Mouse (Mus musculus) kidney, adult 2 months (tissue): ENCODE results near the gene Slc28a1. TPM values are rescaled to one million over a fixed set of nuclear protein-coding genes. Genes with fewer than 3 reads are reported as not detected.
"Not testable (repeated sequence)": the region's sequence is repeated elsewhere in the genome, so short reads cannot be mapped to it uniquely, and the experiment has no call there.

ENCODE experiments used
- DNase-seq: peaks from one replicate; pipeline ENCODE4 v3.0.0; 2021
- H3K27ac ChIP-seq: fragments of 200-500 bp; 2 replicates; pipeline ENCODE4 v1.5.1; 2012; ENCODE audit warnings: low read depth, low read length, control low read depth, inconsistent platforms; ENCODE audit not compliant: insufficient read depth
- H3K27me3 ChIP-seq: fragments of 200-500 bp; replicated peaks from 2 replicates; pipeline ENCODE4 v1.6.1; 2012; ENCODE audit warnings: mild to moderate bottlenecking, moderate library complexity, low read length, inconsistent platforms; ENCODE audit not compliant: control insufficient read depth, insufficient read depth
- H3K36me3 ChIP-seq: fragments of 200-500 bp; 2 replicates; pipeline ENCODE4 v1.6.1; 2012; ENCODE audit warnings: mild to moderate bottlenecking, moderate library complexity, low read length, inconsistent platforms; ENCODE audit not compliant: control insufficient read depth, insufficient read depth
- H3K4me1 ChIP-seq: fragments of 200-500 bp; 2 replicates; pipeline ENCODE4 v1.6.1; 2011; ENCODE audit warnings: low read length; ENCODE audit not compliant: control insufficient read depth, insufficient read depth
- H3K4me3 ChIP-seq: fragments of 200-500 bp; 2 replicates; pipeline ENCODE4 v1.5.1; 2011; ENCODE audit warnings: mild to moderate bottlenecking, low read depth, low read length, control low read depth; ENCODE audit not compliant: insufficient read depth
- CTCF ChIP-seq: fragments of 200-500 bp; conservative IDR thresholded peaks from 2 replicates; pipeline ENCODE4 v1.5.1; 2011; ENCODE audit warnings: low read depth, mild to moderate bottlenecking, control low read depth, low read length, moderate library complexity, mixed read lengths; ENCODE audit not compliant: insufficient read depth, insufficient read length
- POLR2A ChIP-seq: fragments of 200-500 bp; IDR thresholded peaks from one replicate; pipeline ENCODE4 v1.6.1; 2011; ENCODE audit warnings: low read depth, low read length, control low read depth
- WGBS: fragments of 180-500 bp; shearing (Covaris S2); methylation state at CpG from one replicate; pipeline ENCODE4 v1.1.7; 2018; 5-methylcytosine and 5-hydroxymethylcytosine counted together
- polyA plus RNA-seq: library from polyadenylated mRNA; depleted of rRNA; stranded (reverse); fragments of >200 nt; gene quantifications from 2 replicates; pipeline ENCODE4 v1.2.3, GENCODE M21; 2012

The Slc28a1 gene
- polyA plus RNA-seq, 1 experiment = 18.8 TPM

DNA sequence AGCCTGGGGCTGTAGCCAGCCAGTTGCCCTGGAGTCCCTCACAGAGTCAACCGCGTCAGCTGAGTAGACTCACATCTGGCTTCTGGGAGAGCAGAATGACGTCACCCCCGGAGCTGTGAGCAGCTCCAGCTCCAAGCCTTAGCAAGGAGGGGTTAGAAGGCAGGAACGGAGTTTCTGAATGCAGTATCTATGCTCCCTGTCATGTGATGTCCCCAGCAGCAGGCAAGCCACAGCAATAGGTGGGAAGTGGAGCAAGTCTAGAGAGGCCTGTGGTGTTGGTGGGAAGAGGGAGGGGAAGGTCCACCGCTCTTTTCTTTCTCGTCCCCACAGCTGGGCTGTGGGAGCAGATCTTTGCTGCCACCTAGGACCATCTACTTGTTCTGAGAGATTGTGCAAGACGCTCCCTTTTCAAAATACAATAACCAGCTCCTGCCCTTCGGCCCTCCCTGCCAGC is 20.0 kb downstream of the Slc28a1 start:
- no peaks in the 10 kb centered on the region for H3K27me3 ChIP-seq
- peak; percentile 81 for DNase-seq
- 6% methylated on average over 9 of the region's 9 CpGs for WGBS
- TF ChIP-seq CTCF (peak; percentile 43), POLR2A (no peak)
- no peak overlapping the region for H3K4me3 ChIP-seq
- H3K27ac ChIP-seq = no peak overlapping the region; the same call in 1 of the 2 replicates
- no peaks in the 10 kb centered on the region for H3K36me3 ChIP-seq
- H3K4me1 ChIP-seq = peaks cover 22% of the 10 kb centered on the region

DNA sequence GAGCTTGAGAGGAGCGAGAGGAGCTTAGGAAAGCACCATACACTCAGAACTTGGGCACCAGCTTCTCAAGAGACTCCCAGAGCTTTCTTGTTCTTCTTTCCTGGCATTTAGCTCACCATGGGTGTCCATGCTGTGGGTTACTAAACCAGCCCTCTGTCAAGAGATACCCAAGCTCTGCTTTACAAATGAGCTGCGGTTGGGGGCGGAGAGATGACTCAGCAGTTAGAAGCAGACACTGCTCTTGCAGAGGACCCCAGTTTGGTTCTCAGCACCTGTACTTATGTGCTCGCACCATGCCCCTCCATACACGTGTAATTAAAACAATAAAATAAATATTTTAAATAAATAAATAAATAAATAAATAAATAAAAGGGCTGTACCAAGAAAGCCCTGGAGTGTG is 22.7 kb downstream of the Slc28a1 start:
- WGBS = 95% methylated on average over 5 of the region's 5 CpGs
- no peak overlapping the region for H3K4me3 ChIP-seq
- no peak overlapping the region for H3K27ac ChIP-seq
- no peaks in the 10 kb centered on the region for H3K36me3 ChIP-seq
- DNase-seq = no peak
- H3K27me3 ChIP-seq = no peaks in the 10 kb centered on the region
- peaks cover 26% of the 10 kb centered on the region for H3K4me1 ChIP-seq
- no peak for TF ChIP-seq CTCF
- no peak for TF ChIP-seq POLR2A

DNA sequence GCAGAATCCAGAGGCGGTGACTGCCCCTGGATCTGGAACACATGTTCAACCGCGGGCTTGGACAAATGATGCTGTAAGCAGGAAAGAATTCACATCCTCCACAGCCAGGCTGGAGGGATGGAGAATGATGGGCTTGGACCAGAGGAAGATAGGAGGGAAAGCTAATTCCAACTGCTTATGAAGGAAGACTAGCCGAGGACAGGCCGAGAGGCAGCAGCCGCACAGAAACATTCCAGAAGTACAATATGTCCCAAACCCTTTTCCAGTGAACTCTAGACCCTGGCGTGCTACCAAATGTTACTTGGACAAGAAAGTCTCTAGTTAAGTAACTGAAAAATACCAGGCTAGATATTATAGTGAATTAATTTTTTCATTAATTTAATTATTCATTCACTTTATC is 24.5 kb downstream of the Slc28a1 start:
- WGBS = 47% methylated on average over 7 of the region's 7 CpGs
- peak; percentile 94 for DNase-seq
- Histone ChIP-seq H3K27ac (peak overlapping the region; percentile 80), H3K27me3 (no peaks in the 10 kb centered on the region), H3K4me1 (peaks cover 26% of the 10 kb centered on the region), H3K36me3 (no peaks in the 10 kb centered on the region), H3K4me3 (no peak overlapping the region)
- TF ChIP-seq CTCF (no peak), POLR2A (no peak)

DNA sequence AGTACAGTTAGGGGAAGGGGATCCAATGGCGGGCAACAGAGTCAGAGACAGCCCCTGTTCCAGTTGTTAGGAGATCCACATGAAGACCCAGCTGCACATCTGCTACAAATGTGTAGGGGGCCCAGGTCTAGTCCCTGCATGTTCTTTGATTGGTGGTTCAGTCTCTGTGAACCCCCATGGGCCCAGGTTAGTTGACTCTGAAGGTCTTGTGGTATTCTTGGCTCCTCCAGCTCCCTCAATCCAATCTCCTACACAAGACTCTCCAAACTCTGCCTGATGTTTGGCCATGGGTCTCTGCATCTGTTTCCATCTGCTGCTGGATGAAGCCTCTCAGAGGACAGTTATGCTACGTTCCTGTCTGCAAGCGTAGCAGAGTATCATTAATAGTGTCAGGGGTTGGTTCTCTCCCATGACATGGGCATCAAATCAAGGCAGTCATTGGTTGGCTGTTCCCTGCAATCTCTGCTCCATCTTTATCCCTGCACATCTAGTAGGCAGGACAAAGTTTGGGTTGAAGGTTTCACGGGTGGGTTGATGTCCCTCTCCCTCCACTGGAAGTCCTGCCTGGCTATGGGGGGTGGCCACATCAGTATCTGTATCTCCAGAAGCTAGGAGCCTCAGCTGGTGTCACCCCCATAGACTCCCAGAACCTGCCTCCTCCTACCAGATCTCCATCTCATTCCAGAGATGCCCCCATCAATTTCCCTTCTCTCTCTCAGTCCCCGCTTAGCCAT is 25.2 kb downstream of the Slc28a1 start:
- H3K36me3 ChIP-seq = no peaks in the 10 kb centered on the region
- TF ChIP-seq POLR2A = no peak
- no peak for TF ChIP-seq CTCF
- no peak for DNase-seq
- peaks cover 20% of the 10 kb centered on the region for H3K4me1 ChIP-seq
- H3K4me3 ChIP-seq = no peak overlapping the region
- 86% methylated on average over 5 of the region's 5 CpGs for WGBS
- H3K27me3 ChIP-seq = no peaks in the 10 kb centered on the region
- H3K27ac ChIP-seq = peak overlapping the region; percentile 58

DNA sequence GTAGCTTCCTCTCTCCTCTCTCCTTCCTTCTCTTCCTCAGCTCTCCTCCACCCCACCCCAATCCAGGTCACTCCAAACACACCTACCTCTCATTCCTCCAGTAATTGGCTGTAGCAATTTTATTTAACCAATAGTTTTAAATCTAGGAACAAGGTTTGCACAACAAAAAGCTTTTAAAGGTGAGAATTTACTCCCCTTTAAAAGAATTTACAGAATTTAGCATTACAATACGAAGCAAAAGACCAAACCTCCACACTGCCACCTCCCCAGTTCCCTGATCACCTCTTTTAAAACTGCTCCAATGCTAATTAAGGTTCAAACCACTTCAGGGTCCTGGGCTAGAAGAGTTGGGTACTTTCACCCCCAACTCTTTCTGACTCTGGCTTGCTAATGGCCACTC is 26.9 kb downstream of the Slc28a1 start:
- 95% methylated on average over 1 of the region's 1 CpGs for WGBS
- H3K27ac ChIP-seq = no peak overlapping the region
- no peaks in the 10 kb centered on the region for H3K27me3 ChIP-seq
- no peak for DNase-seq
- no peaks in the 10 kb centered on the region for H3K36me3 ChIP-seq
- H3K4me3 ChIP-seq = no peak overlapping the region
- H3K4me1 ChIP-seq = peaks cover 17% of the 10 kb centered on the region
- TF ChIP-seq POLR2A (no peak), CTCF (no peak)

DNA sequence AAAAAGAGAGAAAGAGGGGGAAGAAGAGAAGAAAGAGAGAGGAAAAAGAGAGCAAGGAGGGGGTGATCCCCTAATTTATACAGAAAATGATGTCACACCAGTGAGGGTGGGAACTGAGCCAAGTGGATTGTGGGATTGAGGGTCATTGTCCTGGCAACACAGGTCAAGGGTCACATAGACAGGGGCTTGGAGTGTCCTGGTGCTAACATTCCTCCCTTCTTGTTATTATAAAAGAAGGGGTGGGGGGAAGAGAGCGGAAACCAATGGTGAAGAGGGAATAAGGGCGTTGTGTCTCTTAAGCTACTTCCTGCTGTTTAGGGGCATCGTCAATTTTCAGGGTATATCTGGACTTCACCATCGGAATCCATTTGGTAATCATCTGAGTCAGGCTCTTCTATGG is 28.5 kb downstream of the Slc28a1 start:
- H3K4me1 ChIP-seq = peaks cover 17% of the 10 kb centered on the region
- WGBS = 69% methylated on average over 4 of the region's 4 CpGs
- not testable (repeated sequence) for H3K27me3 ChIP-seq, H3K27ac ChIP-seq, H3K4me3 ChIP-seq, H3K36me3 ChIP-seq
- DNase-seq = peak; percentile 17

DNA sequence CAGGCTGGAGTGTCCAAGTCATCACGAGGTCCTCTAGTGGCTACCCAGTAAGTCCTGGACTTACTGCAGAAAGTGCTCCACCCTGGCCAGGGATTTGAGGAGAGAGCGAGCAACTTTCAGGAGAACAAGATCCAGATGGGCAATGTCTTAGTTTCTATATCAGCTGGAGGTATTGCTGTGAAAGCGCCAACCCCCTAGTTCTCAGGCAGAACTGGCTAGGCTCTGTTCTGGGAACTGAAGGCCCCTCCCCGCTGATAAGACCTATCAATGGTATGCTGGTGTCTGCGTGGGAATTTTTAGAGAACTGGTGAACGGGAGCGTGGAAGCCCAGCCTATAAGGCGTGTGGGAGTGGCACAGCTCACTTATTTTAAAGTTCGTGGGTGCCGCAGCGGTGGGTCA is 35.2 kb downstream of the Slc28a1 start:
- 88% methylated on average over 11 of the region's 11 CpGs for WGBS
- no peaks in the 10 kb centered on the region for H3K4me1 ChIP-seq
- no peaks in the 10 kb centered on the region for H3K36me3 ChIP-seq
- H3K27ac ChIP-seq = no peak overlapping the region
- H3K27me3 ChIP-seq = no peaks in the 10 kb centered on the region
- DNase-seq = no peak
- no peak for TF ChIP-seq POLR2A
- TF ChIP-seq CTCF = no peak
- H3K4me3 ChIP-seq = no peak overlapping the region

DNA sequence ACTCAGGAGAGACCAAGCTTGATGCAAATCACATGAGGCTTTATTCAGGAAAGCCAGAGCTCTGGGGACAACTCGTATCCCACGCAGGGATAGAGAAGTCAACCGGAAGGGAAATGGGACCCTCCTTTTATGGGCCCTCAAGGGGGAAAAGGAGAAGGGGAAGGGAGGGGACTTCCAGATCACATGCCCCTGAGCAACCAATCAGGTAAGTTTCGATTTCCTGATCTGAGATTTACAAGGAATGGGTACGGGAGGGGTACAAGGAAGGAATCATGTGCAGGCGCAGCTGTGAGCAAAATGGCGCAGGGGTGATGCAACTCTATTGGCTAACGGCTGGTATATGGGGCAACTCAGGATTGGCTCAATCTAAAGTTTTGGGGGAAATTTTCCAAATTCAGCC is 36.6 kb downstream of the Slc28a1 start:
- DNase-seq = no peak
- Histone ChIP-seq H3K4me3 (no peak overlapping the region), H3K4me1 (no peaks in the 10 kb centered on the region), H3K27me3 (no peaks in the 10 kb centered on the region), H3K27ac (no peak overlapping the region), H3K36me3 (no peaks in the 10 kb centered on the region)
- no peak for TF ChIP-seq POLR2A
- no peak for TF ChIP-seq CTCF
- 96% methylated on average over 8 of the region's 8 CpGs for WGBS
